Mouse (Mus musculus) intestine, embryonic 16.5 days (tissue): ENCODE measurements around the gene H2-Ke6. TPM values are rescaled to one million over a fixed set of nuclear protein-coding genes. Genes with fewer than 3 reads are reported as not detected.

Source experiments
- ATAC-seq: fragments of 200-750 bp; cut with Nextera tagmentation; 2 replicates; pipeline ENCODE4 v1.8.0; 2017; ENCODE audit warnings: moderate TSS enrichment, moderate library complexity
- H3K27ac ChIP-seq: fragments of 300-500 bp; sonication (generic); 2 replicates; pipeline ENCODE4 v1.5.1; 2014; ENCODE audit warnings: mild to moderate bottlenecking, low read length
- H3K27me3 ChIP-seq: fragments of 300-500 bp; sonication (generic); replicated peaks from 2 replicates; pipeline ENCODE4 v1.6.1; 2014; ENCODE audit warnings: low read length, control low read depth, mixed read lengths; ENCODE audit not compliant: control insufficient read depth, insufficient read depth
- H3K36me3 ChIP-seq: fragments of 300-500 bp; sonication (generic); 2 replicates; pipeline ENCODE4 v1.6.1; 2014; ENCODE audit warnings: low read length, control low read depth; ENCODE audit not compliant: control insufficient read depth, insufficient read depth
- H3K4me1 ChIP-seq: fragments of 300-500 bp; sonication (generic); 2 replicates; pipeline ENCODE4 v1.6.1; 2014; ENCODE audit warnings: low read length, control low read depth, mixed read lengths; ENCODE audit not compliant: control insufficient read depth, insufficient read depth
- H3K4me2 ChIP-seq: fragments of 300-500 bp; sonication (generic); 2 replicates; pipeline ENCODE4 v1.6.1; 2014; ENCODE audit warnings: low read depth, low read length, control low read depth
- H3K4me3 ChIP-seq: fragments of 300-500 bp; sonication (generic); 2 replicates; pipeline ENCODE4 v1.5.1; 2014; ENCODE audit warnings: mild to moderate bottlenecking, low read length
- H3K9ac ChIP-seq: fragments of 300-500 bp; sonication (generic); 2 replicates; pipeline ENCODE4 v1.6.1; 2014; ENCODE audit warnings: low read depth, low read length
- H3K9me3 ChIP-seq: fragments of 300-500 bp; sonication (generic); 2 replicates; pipeline ENCODE4 v1.6.1; 2016; ENCODE audit warnings: low read length, control low read depth; ENCODE audit not compliant: control insufficient read depth
- WGBS: fragments of 180-500 bp; shearing (Covaris S2); extraction: QIAGEN DNeasy Blood & Tissue Kit; methylation state at CpG from one replicate; pipeline ENCODE4 v1.1.7; 2014; 5-methylcytosine and 5-hydroxymethylcytosine counted together
- polyA plus RNA-seq: library from polyadenylated mRNA; unstranded; fragments of >200 nt; fragmentation: Nextera tagmentation; extraction: Ambion mirVana; gene quantifications from 2 replicates; pipeline ENCODE4 v1.2.1, GENCODE M21; 2015

The H2-Ke6 gene
- polyA plus RNA-seq, 1 experiment from 2014 or later: 66.7 TPM

- 7% methylated on average over 28 of the region's 28 CpGs for WGBS
- peak within 1 kb of the TSS; percentile 28 for H3K4me3 ChIP-seq
- H3K27ac ChIP-seq: no peak within 1 kb of the TSS
- 0 out of 2 replicates have a peak, but pooled peaks cover 2% of the 10 kb centered on the region for H3K27me3 ChIP-seq
- peaks cover 20% of the 10 kb centered on the region for H3K36me3 ChIP-seq
- peak within 1 kb of the TSS; percentile 38; the same call in 1 of the 2 replicates for H3K9ac ChIP-seq
- peaks cover 19% of the 10 kb centered on the region for H3K4me1 ChIP-seq
- H3K4me2 ChIP-seq: peak within 1 kb of the TSS; percentile 45
- no peaks in the 10 kb centered on the region for H3K9me3 ChIP-seq
- ATAC-seq: peak; percentile 63
Observed at GRCm38 (mm10) chr17:34038878-34039561, 11.2 kb upstream of the H2-Ke6 start, which contains the start of gene Col11a2. TSS of gene Col11a2 (plus strand) at chr17:34039437.

- H3K9ac ChIP-seq: no peak overlapping the region
- 10% methylated on average over 21 of the region's 21 CpGs for WGBS
Observed at GRCm38 (mm10) chr17:34038440-34038839, 10.6 kb upstream of the H2-Ke6 start.

GRCm38 (mm10) chr17:34037241-34037640, 9.4 kb upstream of the H2-Ke6 start:
- no peak overlapping the region for H3K4me2 ChIP-seq
- H3K4me3 ChIP-seq: no peak overlapping the region
- no peaks in the 10 kb centered on the region for H3K9me3 ChIP-seq
- WGBS: 82% methylated on average over 7 of the region's 7 CpGs
- peaks cover 26% of the 10 kb centered on the region for H3K4me1 ChIP-seq
- no peak overlapping the region for H3K9ac ChIP-seq
- 0 out of 2 replicates have a peak, but pooled peaks cover 2% of the 10 kb centered on the region for H3K27me3 ChIP-seq
- ATAC-seq: no peak
- H3K36me3 ChIP-seq: peaks cover 21% of the 10 kb centered on the region
- H3K27ac ChIP-seq: no peak overlapping the region

More at GRCm38 (mm10) chr17:34038440-34038839, 10.6 kb upstream of the H2-Ke6 start:
- 0 out of 2 replicates have a peak, but pooled peaks cover 2% of the 10 kb centered on the region for H3K27me3 ChIP-seq
- H3K4me2 ChIP-seq: peak overlapping the region; percentile 45
- H3K36me3 ChIP-seq: peaks cover 21% of the 10 kb centered on the region
- H3K4me3 ChIP-seq: peak overlapping the region; percentile 28; the same call in 1 of the 2 replicates
- H3K9me3 ChIP-seq: no peaks in the 10 kb centered on the region
- peak; percentile 18; the same call in 1 of the 2 replicates for ATAC-seq
- H3K4me1 ChIP-seq: peaks cover 21% of the 10 kb centered on the region
- H3K27ac ChIP-seq: no peak overlapping the region

- 0 out of 2 replicates have a peak, but pooled peaks cover 2% of the 10 kb centered on the region for H3K27me3 ChIP-seq
- H3K36me3 ChIP-seq: peaks cover 21% of the 10 kb centered on the region
- H3K4me3 ChIP-seq: no peak overlapping the region
- 80% methylated on average over 10 of the region's 10 CpGs for WGBS
- H3K4me1 ChIP-seq: peaks cover 24% of the 10 kb centered on the region
- ATAC-seq: no peak
- no peak overlapping the region for H3K9ac ChIP-seq
- no peak overlapping the region for H3K27ac ChIP-seq
- no peaks in the 10 kb centered on the region for H3K9me3 ChIP-seq
- H3K4me2 ChIP-seq: no peak overlapping the region
Observed at GRCm38 (mm10) chr17:34036647-34037046, 8.8 kb upstream of the H2-Ke6 start.

GRCm38 (mm10) chr17:34035517-34035916, 7.7 kb upstream of the H2-Ke6 start:
- ATAC-seq: no peak
- no peak overlapping the region for H3K9ac ChIP-seq
- H3K4me1 ChIP-seq: peaks cover 24% of the 10 kb centered on the region
- H3K36me3 ChIP-seq: peaks cover 21% of the 10 kb centered on the region
- no peak overlapping the region for H3K4me2 ChIP-seq
- no peak overlapping the region for H3K4me3 ChIP-seq
- 92% methylated on average over 8 of the region's 9 CpGs for WGBS
- H3K27me3 ChIP-seq: 0 out of 2 replicates have a peak, but pooled peaks cover 2% of the 10 kb centered on the region
- H3K27ac ChIP-seq: no peak overlapping the region
- H3K9me3 ChIP-seq: no peaks in the 10 kb centered on the region

- H3K4me1 ChIP-seq: peaks cover 32% of the 10 kb centered on the region
- H3K27me3 ChIP-seq: 0 out of 2 replicates have a peak, but pooled peaks cover 2% of the 10 kb centered on the region
- no peak overlapping the region for H3K27ac ChIP-seq
- no peaks in the 10 kb centered on the region for H3K9me3 ChIP-seq
- H3K4me3 ChIP-seq: no peak overlapping the region
- no peak overlapping the region for H3K9ac ChIP-seq
- 75% methylated on average over 10 of the region's 10 CpGs for WGBS
- no peak overlapping the region for H3K4me2 ChIP-seq
- H3K36me3 ChIP-seq: peaks cover 25% of the 10 kb centered on the region
- no peak for ATAC-seq
Observed at GRCm38 (mm10) chr17:34034064-34034463, 6.2 kb upstream of the H2-Ke6 start.

- 0 out of 2 replicates have a peak, but pooled peaks cover 1% of the 10 kb centered on the region for H3K27me3 ChIP-seq
- H3K36me3 ChIP-seq: peaks cover 32% of the 10 kb centered on the region
- peak overlapping the region; percentile 79 for H3K4me3 ChIP-seq
- no peaks in the 10 kb centered on the region for H3K9me3 ChIP-seq
- H3K9ac ChIP-seq: peak overlapping the region; percentile 94; the same call in 1 of the 2 replicates
- peaks cover 32% of the 10 kb centered on the region for H3K4me1 ChIP-seq
- 0 out of 2 replicates have a peak overlapping the region, but pooled peaks have one; percentile 88 for H3K4me2 ChIP-seq
- H3K27ac ChIP-seq: no peak overlapping the region; the same call in 1 of the 2 replicates
- 93% methylated on average over 9 of the region's 9 CpGs for WGBS
- ATAC-seq: no peak
Observed at GRCm38 (mm10) chr17:34033441-34033840, 5.6 kb upstream of the H2-Ke6 start.

- ATAC-seq: no peak
- H3K36me3 ChIP-seq: peaks cover 34% of the 10 kb centered on the region
- peak overlapping the region; percentile 79 for H3K4me3 ChIP-seq
- WGBS: 49% methylated on average over 9 of the region's 9 CpGs
- H3K27me3 ChIP-seq: no peaks in the 10 kb centered on the region
- H3K9ac ChIP-seq: peak overlapping the region; percentile 94
- peak overlapping the region; percentile 98 for H3K27ac ChIP-seq
- peaks cover 33% of the 10 kb centered on the region for H3K4me1 ChIP-seq
- no peaks in the 10 kb centered on the region for H3K9me3 ChIP-seq
- H3K4me2 ChIP-seq: peak overlapping the region; percentile 88
Observed at GRCm38 (mm10) chr17:34032806-34033205, 4.9 kb upstream of the H2-Ke6 start.

GRCm38 (mm10) chr17:34032174-34032632, 4.3 kb upstream of the H2-Ke6 start:
- peak; percentile 21 for ATAC-seq
- Histone ChIP-seq H3K9me3 (no peaks in the 10 kb centered on the region), H3K27me3 (no peaks in the 10 kb centered on the region), H3K9ac (peak overlapping the region; percentile 94), H3K4me1 (peaks cover 36% of the 10 kb centered on the region), H3K36me3 (peaks cover 30% of the 10 kb centered on the region), H3K27ac (peak overlapping the region; percentile 98), H3K4me3 (peak overlapping the region; percentile 79), H3K4me2 (peak overlapping the region; percentile 88)
- 0% methylated on average over 44 of the region's 48 CpGs for WGBS
